Mouse (Mus musculus): ENCODE measurements around the gene 1700025C18Rik. TPM values are rescaled to one million over a fixed set of nuclear protein-coding genes. Genes with fewer than 3 reads are reported as not detected.
A peak's percentile ranks its signal among the peaks of the same experiment; 100 is the strongest.

The 1700025C18Rik gene
- total RNA-seq (2017), result not detected in 2 replicates

- ATAC-seq (ENCODE audit: extremely low read depth, insufficient number of reproducible peaks, low FRiP score, poor library complexity, severe bottlenecking), result no peak
Observed at GRCm38 (mm10) chr2:165090650-165091049, at the start of gene 1700025C18Rik. 1700025C18Rik (minus strand) TSS chr2:165090750.

- ATAC-seq (ENCODE audit: extremely low read depth, insufficient number of reproducible peaks, low FRiP score, poor library complexity, severe bottlenecking), result no peak
Observed at GRCm38 (mm10) chr2:165136049-165136448, 45.5 kb upstream of the 1700025C18Rik start.

GRCm38 (mm10) chr2:165133566-165133965, 43.0 kb upstream of the 1700025C18Rik start:
- no peak for ATAC-seq (ENCODE audit: extremely low read depth, insufficient number of reproducible peaks, low FRiP score, poor library complexity, severe bottlenecking)

DNA sequence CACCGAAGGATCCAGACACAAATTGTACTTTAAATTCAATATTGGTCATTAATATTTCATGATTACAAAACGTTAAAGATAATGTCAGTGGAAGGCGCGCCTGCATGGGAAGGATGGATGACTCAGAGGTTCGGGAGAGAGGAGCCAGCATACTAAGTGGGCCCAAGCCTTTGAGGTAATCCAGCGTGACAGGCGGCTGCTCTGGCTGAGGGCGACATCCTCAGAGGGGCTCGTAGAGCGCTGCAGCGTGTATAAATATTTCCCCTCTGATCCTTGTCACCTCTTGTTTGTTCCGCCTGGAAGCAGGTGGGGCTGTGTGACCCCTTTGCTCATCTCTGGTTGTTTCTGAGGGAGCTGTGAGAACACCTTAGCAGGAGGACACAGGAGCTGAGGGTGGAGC, 40.9 kb upstream of the 1700025C18Rik start:
- ATAC-seq (ENCODE audit: extremely low read depth, insufficient number of reproducible peaks, low FRiP score, poor library complexity, severe bottlenecking), result no peak

- ATAC-seq (ENCODE audit: extremely low read depth, insufficient number of reproducible peaks, low FRiP score, poor library complexity, severe bottlenecking), result no peak
Observed at GRCm38 (mm10) chr2:165129189-165129588, 38.6 kb upstream of the 1700025C18Rik start.

GRCm38 (mm10) chr2:165126896-165127562, 36.5 kb upstream of the 1700025C18Rik start:
- ATAC-seq (ENCODE audit: extremely low read depth, insufficient number of reproducible peaks, low FRiP score, poor library complexity, severe bottlenecking), result no peak

GRCm38 (mm10) chr2:165121206-165121840, 30.8 kb upstream of the 1700025C18Rik start:
- no peak for ATAC-seq (ENCODE audit: extremely low read depth, insufficient number of reproducible peaks, low FRiP score, poor library complexity, severe bottlenecking)

GRCm38 (mm10) chr2:165120765-165121164, 30.2 kb upstream of the 1700025C18Rik start:
- ATAC-seq (ENCODE audit: extremely low read depth, insufficient number of reproducible peaks, low FRiP score, poor library complexity, severe bottlenecking), result no peak

DNA sequence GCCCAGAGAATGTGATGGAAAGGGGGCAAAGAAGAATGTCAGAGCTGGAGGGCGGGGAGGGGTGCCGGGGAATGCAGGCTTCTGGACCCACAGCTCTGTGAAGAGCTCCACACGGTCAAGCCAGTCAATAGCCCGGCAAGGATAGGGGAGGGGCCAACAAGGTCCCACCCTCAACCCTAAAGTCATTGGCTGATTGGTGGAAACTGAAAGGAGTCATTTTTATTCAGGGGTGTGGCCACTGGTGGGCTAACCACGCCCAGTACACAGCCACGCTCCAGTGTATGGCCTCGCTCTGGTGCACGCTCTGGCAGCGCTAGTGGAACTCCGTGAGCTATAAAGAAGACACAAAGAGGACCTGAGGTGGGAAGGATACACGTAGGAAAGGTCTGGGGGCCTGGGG, 23.2 kb upstream of the 1700025C18Rik start:
- ATAC-seq (ENCODE audit: extremely low read depth, insufficient number of reproducible peaks, low FRiP score, poor library complexity, severe bottlenecking), result no peak

GRCm38 (mm10) chr2:165112149-165112548, 21.6 kb upstream of the 1700025C18Rik start:
- peak; percentile 61 for ATAC-seq (ENCODE audit: extremely low read depth, insufficient number of reproducible peaks, low FRiP score, poor library complexity, severe bottlenecking)

- no peak for ATAC-seq (ENCODE audit: extremely low read depth, insufficient number of reproducible peaks, low FRiP score, poor library complexity, severe bottlenecking)
Observed at GRCm38 (mm10) chr2:165106585-165106984, 16.0 kb upstream of the 1700025C18Rik start.

GRCm38 (mm10) chr2:165105513-165106079, 15.0 kb upstream of the 1700025C18Rik start:
- no peak for ATAC-seq (ENCODE audit: extremely low read depth, insufficient number of reproducible peaks, low FRiP score, poor library complexity, severe bottlenecking)

GRCm38 (mm10) chr2:165102920-165103319, 12.4 kb upstream of the 1700025C18Rik start:
- no peak for ATAC-seq (ENCODE audit: extremely low read depth, insufficient number of reproducible peaks, low FRiP score, poor library complexity, severe bottlenecking)

DNA sequence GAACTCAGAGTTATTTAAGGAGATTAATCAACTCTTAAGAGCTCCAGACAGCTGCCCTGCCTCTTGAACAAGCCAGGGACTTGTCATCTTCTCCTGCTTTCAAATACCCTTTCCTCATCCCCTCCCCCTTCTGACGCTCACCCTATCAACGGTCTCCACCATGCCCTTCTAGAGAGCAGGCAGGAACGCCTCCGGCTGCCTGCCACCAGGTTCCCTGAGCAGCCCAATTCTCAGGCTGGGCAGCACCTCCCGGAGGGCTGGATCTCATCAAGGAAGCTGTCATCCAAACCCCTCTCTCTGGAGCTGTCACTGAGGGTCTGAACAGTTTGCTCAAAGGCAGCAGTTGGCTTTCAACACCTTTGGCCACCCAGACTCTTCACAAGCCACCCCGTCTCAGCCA, 10.2 kb upstream of the 1700025C18Rik start:
- no peak for ATAC-seq (ENCODE audit: extremely low read depth, insufficient number of reproducible peaks, low FRiP score, poor library complexity, severe bottlenecking)

GRCm38 (mm10) chr2:165098861-165099260, 8.3 kb upstream of the 1700025C18Rik start:
- no peak for ATAC-seq (ENCODE audit: extremely low read depth, insufficient number of reproducible peaks, low FRiP score, poor library complexity, severe bottlenecking)

DNA sequence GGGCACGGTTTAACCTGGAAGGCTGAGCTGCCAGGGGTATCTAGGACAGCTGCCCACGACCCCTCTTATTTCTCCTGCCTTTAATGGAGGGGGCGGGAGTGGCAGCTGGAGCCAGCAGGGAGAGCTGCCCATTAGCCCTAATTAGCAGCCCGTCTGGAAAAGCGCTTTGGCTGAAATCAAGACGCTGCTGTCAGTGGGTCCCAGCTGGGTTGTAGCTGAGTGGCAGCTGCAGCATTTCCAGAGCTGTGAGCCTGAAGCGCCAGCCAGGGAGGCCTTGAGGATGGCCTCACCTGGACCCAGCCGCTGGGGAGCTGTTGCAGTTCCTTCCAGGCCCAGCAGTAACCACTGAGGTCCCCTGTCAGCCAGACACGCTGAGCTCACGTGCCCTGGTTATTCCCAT, 5.8 kb upstream of the 1700025C18Rik start:
- ATAC-seq (ENCODE audit: extremely low read depth, insufficient number of reproducible peaks, low FRiP score, poor library complexity, severe bottlenecking), result no peak

DNA sequence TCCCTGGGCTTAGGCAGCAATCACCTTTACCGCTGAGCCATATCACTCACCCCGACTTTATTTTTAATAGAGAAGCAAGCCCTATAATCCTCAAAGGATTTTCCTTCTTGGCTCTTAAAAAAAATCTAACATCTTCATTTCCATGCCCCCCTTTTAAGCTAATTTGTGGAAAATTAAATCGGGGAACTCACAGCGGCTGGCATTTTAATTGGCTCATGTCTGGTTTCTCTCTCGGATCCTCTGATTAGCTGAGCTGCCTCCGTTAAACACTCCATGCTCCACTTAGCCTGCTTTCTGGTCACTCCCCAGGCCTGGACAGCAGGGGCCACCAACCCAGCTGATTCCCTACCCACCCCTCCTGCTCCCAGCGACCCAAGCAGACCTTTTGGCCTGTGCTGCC, 1.8 kb upstream of the 1700025C18Rik start:
- no peak for ATAC-seq (ENCODE audit: extremely low read depth, insufficient number of reproducible peaks, low FRiP score, poor library complexity, severe bottlenecking)

DNA sequence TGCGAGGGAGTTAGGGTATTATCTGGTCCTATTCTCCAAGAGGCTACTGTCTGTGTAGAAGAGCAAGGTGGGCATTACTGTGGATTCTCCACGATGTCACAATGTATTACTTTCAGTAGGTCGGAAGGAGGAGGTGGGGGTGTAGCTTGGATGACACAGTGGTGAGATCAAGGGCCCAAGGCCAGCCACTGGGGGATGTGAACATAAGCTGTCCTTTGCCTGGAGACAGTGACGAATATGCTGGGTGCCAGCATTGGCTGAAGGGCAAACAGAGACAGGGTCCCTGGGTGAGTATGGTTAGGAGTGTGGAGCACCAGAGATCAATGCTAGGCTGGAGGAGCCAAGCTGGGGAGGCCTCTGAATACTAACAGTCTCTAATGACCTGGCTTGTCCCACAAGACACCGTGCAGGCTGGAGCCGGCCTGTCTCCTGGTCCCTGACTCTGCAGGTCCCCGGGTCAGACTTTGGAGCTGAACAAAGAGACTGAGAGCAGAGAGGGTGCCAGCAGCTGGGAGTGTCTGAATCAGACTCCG, 949 bp upstream of the 1700025C18Rik start:
- ATAC-seq (ENCODE audit: extremely low read depth, insufficient number of reproducible peaks, low FRiP score, poor library complexity, severe bottlenecking), result no peak

GRCm38 (mm10) chr2:165089470-165089869, 1.1 kb downstream of the 1700025C18Rik start:
- no peak for ATAC-seq (ENCODE audit: extremely low read depth, insufficient number of reproducible peaks, low FRiP score, poor library complexity, severe bottlenecking)

GRCm38 (mm10) chr2:165086634-165087033, 3.9 kb downstream of the 1700025C18Rik start:
- no peak for ATAC-seq (ENCODE audit: extremely low read depth, insufficient number of reproducible peaks, low FRiP score, poor library complexity, severe bottlenecking)
